Mouse (Mus musculus) gastrocnemius, postnatal 36 days (tissue): ENCODE results near the gene Gm4353. TPM values are rescaled to one million over a fixed set of nuclear protein-coding genes. Genes with fewer than 3 reads are reported as not detected.

Experiments used
- DNase-seq, 2 experiments: peaks; one replicate each; pipeline ENCODE4 v3.0.0; 2022
- intact Hi-C: fragments of 180-260 bp; cut with DNase I; formaldehyde crosslinking; loops from one replicate; pipeline ENCODE4 v1.15.1; 2025
- total RNA-seq, 2 experiments: library from RNA; stranded (reverse); gene quantifications; 2 replicates each; pipeline ENCODE4 v1.2.3; 2021

The Gm4353 gene
- total RNA-seq, 2 experiments from 2014 or later, result 1.7 to 1.8 TPM

GRCm38 (mm10) chr7:116060739-116061138 lies 23.7 kb downstream of the Gm4353 start:
- intact Hi-C loops, result no loop called here
- DNase-seq, result no peak

- no peak for DNase-seq
- intact Hi-C loops, result loop anchor here (2.0 kb wide), 1 partner anchor 674 kb away; no protein-coding TSS in a partner anchor
These were observed 43.9 kb downstream of the Gm4353 start for GRCm38 (mm10) chr7:116040470-116041019.

GRCm38 (mm10) chr7:116039538-116040466 lies 44.6 kb downstream of the Gm4353 start:
- peak; percentile 81 to 84 for DNase-seq
- intact Hi-C loops, result loop anchor here (2.0 to 5.0 kb wide), 4 partner anchors 673 to 1168 kb away; no protein-coding TSS in a partner anchor

- intact Hi-C loops, result loop anchor here (2.0 to 5.0 kb wide), 3 partner anchors 822 to 1167 kb away; no protein-coding TSS in a partner anchor
- DNase-seq, result peak in 1 of 2 experiments; percentile 13
These were observed 45.3 kb downstream of the Gm4353 start, which contains the start of gene 1110004F10Rik for GRCm38 (mm10) chr7:116039196-116039537. Gene 1110004F10Rik (plus strand): TSS chr7:116039397.

GRCm38 (mm10) chr7:116038511-116038910 lies 45.9 kb downstream of the Gm4353 start, which contains the start of gene Sox6:
Gene Sox6 (minus strand): TSS chr7:116038796.
- intact Hi-C loops, result loop anchor here (2.0 to 5.0 kb wide), 3 partner anchors 821 to 1166 kb away; no protein-coding TSS in a partner anchor
- no peak for DNase-seq

- intact Hi-C loops, result loop anchor here (2.0 to 5.0 kb wide), 3 partner anchors 821 to 1166 kb away; no protein-coding TSS in a partner anchor
- no peak for DNase-seq
These were observed 46.4 kb downstream of the Gm4353 start for GRCm38 (mm10) chr7:116038024-116038423.

- DNase-seq, result peak in 1 of 2 experiments; percentile 12
- intact Hi-C loops, result loop anchor here (5.0 kb wide), 2 partner anchors 820 to 1165 kb away; no protein-coding TSS in a partner anchor
These were observed 47.6 kb downstream of the Gm4353 start for GRCm38 (mm10) chr7:116036591-116037555.

GRCm38 (mm10) chr7:116035504-116035903 lies 48.9 kb downstream of the Gm4353 start:
- DNase-seq, result no peak
- intact Hi-C loops, result loop anchor here (5.0 kb wide), 2 partner anchors 818 to 1163 kb away; no protein-coding TSS in a partner anchor

- intact Hi-C loops, result loop anchor here (5.0 kb wide), 2 partner anchors 282 to 567 kb away; no protein-coding TSS in a partner anchor
- DNase-seq, result peak; percentile 45 to 56
These were observed 50.1 kb downstream of the Gm4353 start for GRCm38 (mm10) chr7:116034282-116034758.

GRCm38 (mm10) chr7:116033371-116034241 lies 50.8 kb downstream of the Gm4353 start:
- intact Hi-C loops, result loop anchor here (5.0 kb wide), 2 partner anchors 281 to 566 kb away; no protein-coding TSS in a partner anchor
- DNase-seq, result peak; percentile 64 to 71

Other genes starting within 250 kb of the Gm4353 start
- 100 to 1,000 TPM; 153 to 158 TPM for gene Sox6, start 45.8 kb downstream of the Gm4353 start, total RNA-seq
- 10 to 100 TPM; 41.9 to 44.8 TPM for gene 1110004F10Rik, start 45.2 kb downstream of the Gm4353 start, total RNA-seq
- gene Plekha7, start 223.7 kb upstream of the Gm4353 start, total RNA-seq, result 1 to 10 TPM in 1 of 2 experiments, under 1 TPM in 1; 0.69 to 1.6 TPM
- gene Rps13, start 249.6 kb upstream of the Gm4353 start, total RNA-seq, result 100 to 1,000 TPM; 207 to 275 TPM